Mouse (Mus musculus) lung, adult 2 months (tissue): ENCODE results near the gene Prpf4b. TPM values are rescaled to one million over a fixed set of nuclear protein-coding genes. Genes with fewer than 3 reads are reported as not detected.
"Not testable (repeated sequence)": the region's sequence is repeated elsewhere in the genome, so short reads cannot be mapped to it uniquely, and the experiment has no call there.

ENCODE experiments used
- DNase-seq: peaks from one replicate; pipeline ENCODE4 v3.0.0; 2022
- H3K4me1 ChIP-seq: fragments of 200-500 bp; 2 replicates; pipeline ENCODE4 v1.6.1; 2011; ENCODE audit warnings: low read length; ENCODE audit not compliant: control insufficient read depth, insufficient read depth
- H3K4me3 ChIP-seq: fragments of 200-500 bp; replicated peaks from 2 replicates; pipeline ENCODE3; 2011; ENCODE audit warnings: low read depth, mild to moderate bottlenecking, control low read depth, low read length; ENCODE audit errors: extremely low read depth
- CTCF ChIP-seq: fragments of 200-500 bp; IDR thresholded peaks from 2 replicates; pipeline ENCODE4 v1.5.1; 2011; ENCODE audit warnings: mild to moderate bottlenecking, low read length, control low read depth; ENCODE audit not compliant: insufficient read depth
- POLR2A ChIP-seq: fragments of 200-500 bp; IDR thresholded peaks from 2 replicates; pipeline ENCODE4 v1.6.1; 2011; ENCODE audit warnings: low read depth, mild to moderate bottlenecking, control low read depth, low read length, borderline replicate concordance; ENCODE audit errors: extremely low read depth
- WGBS: fragments of 180-500 bp; shearing (Covaris S2); methylation state at CpG from one replicate; pipeline ENCODE4 v1.1.7; 2018; 5-methylcytosine and 5-hydroxymethylcytosine counted together
- polyA plus RNA-seq: library from polyadenylated mRNA; depleted of rRNA; stranded (reverse); fragments of >200 nt; gene quantifications from 2 replicates; pipeline ENCODE4 v1.2.3, GENCODE M21; 2012; rRNA removed

The Prpf4b gene
- polyA plus RNA-seq, 1 experiment: 19.7 TPM

DNA sequence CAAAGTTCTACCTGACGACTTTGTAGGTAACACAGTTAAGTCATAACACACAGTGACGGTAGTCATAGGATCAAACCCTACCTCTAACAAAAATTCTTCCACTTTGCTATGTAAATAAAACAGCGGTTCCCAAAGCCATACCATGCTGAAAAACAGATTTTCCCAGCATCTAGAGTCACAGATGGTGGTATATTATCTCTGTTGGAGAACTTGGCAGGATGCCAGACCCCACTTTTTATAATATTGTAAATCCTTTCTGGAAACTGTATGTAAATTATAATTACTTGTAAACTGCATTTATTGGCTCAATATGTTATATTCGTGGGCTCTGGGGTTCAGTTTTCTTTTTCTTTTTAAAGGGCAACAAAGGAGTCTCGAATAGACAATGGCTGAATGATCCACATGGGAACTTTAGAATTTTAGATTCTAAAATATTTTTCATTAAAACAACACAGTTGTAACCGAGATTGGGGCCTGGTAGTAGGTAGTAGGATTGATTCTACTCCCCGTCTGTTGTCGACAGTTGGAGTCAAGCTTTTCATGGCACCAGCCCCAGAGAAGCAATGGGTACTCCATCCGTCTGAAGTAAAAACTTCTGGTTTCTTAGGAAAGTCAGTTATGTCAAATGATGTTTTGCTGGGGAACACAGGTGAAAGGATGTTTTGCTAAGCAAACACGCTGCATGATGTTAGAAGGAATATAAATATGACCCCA, 60.0 kb downstream of the Prpf4b start:
- Histone ChIP-seq H3K4me1 (no peaks in the 10 kb centered on the region), H3K4me3 (no peak overlapping the region)
- DNase-seq: no peak
- 77% methylated on average over 10 of the region's 10 CpGs for WGBS
- TF ChIP-seq CTCF (no peak), POLR2A (no peak)

DNA sequence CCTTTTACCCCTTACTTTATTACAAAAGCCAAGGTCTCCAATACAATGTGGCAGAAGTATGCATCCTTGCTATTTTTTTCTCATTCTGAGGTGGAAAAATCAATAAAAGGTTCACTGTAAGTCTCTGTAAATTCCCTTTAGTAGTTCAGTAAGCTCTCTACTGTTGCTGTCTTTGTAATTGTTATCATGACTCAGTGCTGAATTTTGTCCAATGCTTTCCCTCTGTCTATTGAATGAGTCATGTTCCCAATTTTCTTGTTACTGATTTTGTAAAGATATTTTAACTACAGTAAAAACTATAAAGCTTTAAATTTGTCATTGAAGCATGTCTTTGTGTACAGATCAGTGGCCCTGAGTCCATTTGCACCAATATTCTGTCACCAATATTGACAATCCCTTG, 67.3 kb downstream of the Prpf4b start:
- H3K4me3 ChIP-seq: no peak overlapping the region
- H3K4me1 ChIP-seq: no peaks in the 10 kb centered on the region
- no peak for TF ChIP-seq CTCF
- TF ChIP-seq POLR2A: no peak
- no peak for DNase-seq

DNA sequence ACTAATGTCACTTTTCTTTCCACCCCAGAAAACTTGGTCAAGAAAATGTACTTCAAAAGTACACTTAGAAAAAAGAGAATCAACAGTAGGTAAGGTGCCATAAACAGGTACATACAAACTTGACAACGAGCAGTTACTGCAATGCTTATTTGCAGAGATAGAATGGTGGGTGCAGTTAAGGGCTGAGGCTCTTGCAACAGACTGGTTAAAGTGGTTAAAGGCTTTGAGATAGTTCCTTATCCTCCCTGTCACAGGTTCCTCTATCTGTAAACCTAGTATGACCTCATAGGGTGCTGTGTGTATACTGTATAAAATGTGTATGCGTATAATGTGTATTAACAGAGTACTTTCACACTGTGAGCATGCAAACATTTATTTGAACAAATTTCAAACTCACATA, 76.3 kb downstream of the Prpf4b start:
- WGBS: 85% methylated on average over 2 of the region's 2 CpGs
- DNase-seq, H3K4me1 ChIP-seq, H3K4me3 ChIP-seq: not testable (repeated sequence)

Other genes starting within 250 kb of the Prpf4b start
- 131 and 170 TPM in 2 replicates for gene Pxdc1, start 221.8 kb upstream of the Prpf4b start, polyA plus RNA-seq
- 0.27 TPM in 1 of 2 replicates, not detected in the other for gene Fam50b, start 140.5 kb upstream of the Prpf4b start, polyA plus RNA-seq
- gene Fam217a, start 49.0 kb downstream of the Prpf4b start, polyA plus RNA-seq: 0.11 TPM in 1 of 2 replicates, not detected in the other
- gene 4933417A18Rik, start 49.1 kb downstream of the Prpf4b start, polyA plus RNA-seq: not detected in 2 replicates
- not detected in 2 replicates for gene Eci3, start 88.5 kb downstream of the Prpf4b start, polyA plus RNA-seq
- 28.4 and 42.6 TPM in 2 replicates for gene Eci2, start 151.8 kb downstream of the Prpf4b start, polyA plus RNA-seq